Mouse (Mus musculus) kidney, adult 11 months (tissue): Measurements from ENCODE around the gene Paqr8.

ENCODE experiments used
- DNase-seq: peaks from one replicate; pipeline ENCODE4 v3.0.0; 2022

Gene Paqr8

GRCm38 (mm10) chr1:20890404-20890921, at the start of gene Paqr8:
Paqr8 (plus strand) TSS chr1:20890606.
- DNase-seq, result peak; percentile 80

- DNase-seq, result no peak
These were observed 33.2 kb upstream of the Paqr8 start for GRCm38 (mm10) chr1:20856924-20857902.

GRCm38 (mm10) chr1:20860775-20861174, 29.6 kb upstream of the Paqr8 start:
- no peak for DNase-seq

- no peak for DNase-seq
These were observed 28.5 kb upstream of the Paqr8 start for GRCm38 (mm10) chr1:20861865-20862264.

- DNase-seq, result peak; percentile 2
These were observed 26.8 kb upstream of the Paqr8 start for GRCm38 (mm10) chr1:20863452-20864172.

GRCm38 (mm10) chr1:20867241-20867902, 23.0 kb upstream of the Paqr8 start:
- DNase-seq, result no peak

GRCm38 (mm10) chr1:20868036-20868435, 22.4 kb upstream of the Paqr8 start:
- no peak for DNase-seq

- DNase-seq, result no peak
These were observed 19.5 kb upstream of the Paqr8 start for GRCm38 (mm10) chr1:20870887-20871286.

GRCm38 (mm10) chr1:20872496-20872895, 17.9 kb upstream of the Paqr8 start:
- no peak for DNase-seq

- DNase-seq, result no peak
These were observed 16.3 kb upstream of the Paqr8 start for GRCm38 (mm10) chr1:20874061-20874460.

GRCm38 (mm10) chr1:20877355-20877754, 13.1 kb upstream of the Paqr8 start:
- DNase-seq, result no peak

- DNase-seq, result no peak
These were observed 11.0 kb upstream of the Paqr8 start for GRCm38 (mm10) chr1:20879361-20879760.

GRCm38 (mm10) chr1:20883079-20883478, 7.3 kb upstream of the Paqr8 start:
- DNase-seq, result no peak

- DNase-seq, result no peak
These were observed 566 bp upstream of the Paqr8 start for GRCm38 (mm10) chr1:20889677-20890403.

- DNase-seq, result peak; percentile 25
These were observed 564 bp downstream of the Paqr8 start for GRCm38 (mm10) chr1:20890941-20891399.

- DNase-seq, result no peak
These were observed 2.7 kb downstream of the Paqr8 start for GRCm38 (mm10) chr1:20893059-20893458.

- no peak for DNase-seq
These were observed 8.0 kb downstream of the Paqr8 start for GRCm38 (mm10) chr1:20898391-20898790.

- no peak for DNase-seq
These were observed 9.9 kb downstream of the Paqr8 start for GRCm38 (mm10) chr1:20900336-20900735.

- no peak for DNase-seq
These were observed 15.2 kb downstream of the Paqr8 start for GRCm38 (mm10) chr1:20905501-20906127.

- DNase-seq, result no peak
These were observed 15.7 kb downstream of the Paqr8 start for GRCm38 (mm10) chr1:20906128-20906515.

- no peak for DNase-seq
These were observed 18.1 kb downstream of the Paqr8 start for GRCm38 (mm10) chr1:20908541-20908940.

- DNase-seq, result no peak
These were observed 21.7 kb downstream of the Paqr8 start for GRCm38 (mm10) chr1:20912115-20912514.
